Mouse (Mus musculus) heart, adult 9 months (tissue): ENCODE data around the gene Ccdc194.

Experiments used
- DNase-seq, 2 experiments: peaks; one replicate each; pipeline ENCODE4 v3.0.0; 2022; ENCODE audit warnings: low spot score in 2 of 2

The Ccdc194 gene

GRCm38 (mm10) chr8:71476099-71476940 lies 49.2 kb downstream of the Ccdc194 start:
- DNase-seq: peak; percentile 84 to 88

GRCm38 (mm10) chr8:71475702-71476075 lies 49.8 kb downstream of the Ccdc194 start:
- DNase-seq: no peak

- DNase-seq: no peak
These were observed 50.5 kb downstream of the Ccdc194 start for GRCm38 (mm10) chr8:71474785-71475701.

DNA sequence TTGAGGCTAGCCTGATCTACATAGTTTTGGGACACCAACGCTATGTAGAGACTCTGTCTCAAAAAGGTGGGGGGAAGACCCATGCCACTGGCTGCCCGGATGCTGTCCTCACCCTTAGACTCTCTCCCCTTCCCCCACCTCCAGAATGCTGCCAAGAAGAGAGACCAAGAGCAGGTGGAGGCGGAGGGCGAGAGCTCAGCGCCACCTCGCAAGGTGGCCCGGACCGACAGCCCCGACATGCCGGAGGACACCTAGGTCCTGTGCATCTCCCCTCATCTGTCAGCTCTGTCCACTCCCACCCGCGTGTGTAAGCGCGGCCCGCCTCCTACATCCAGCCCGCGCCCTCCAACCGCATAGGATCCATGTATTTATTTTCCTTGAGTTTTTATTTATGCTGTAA lies 51.2 kb downstream of the Ccdc194 start:
- DNase-seq: no peak

DNA sequence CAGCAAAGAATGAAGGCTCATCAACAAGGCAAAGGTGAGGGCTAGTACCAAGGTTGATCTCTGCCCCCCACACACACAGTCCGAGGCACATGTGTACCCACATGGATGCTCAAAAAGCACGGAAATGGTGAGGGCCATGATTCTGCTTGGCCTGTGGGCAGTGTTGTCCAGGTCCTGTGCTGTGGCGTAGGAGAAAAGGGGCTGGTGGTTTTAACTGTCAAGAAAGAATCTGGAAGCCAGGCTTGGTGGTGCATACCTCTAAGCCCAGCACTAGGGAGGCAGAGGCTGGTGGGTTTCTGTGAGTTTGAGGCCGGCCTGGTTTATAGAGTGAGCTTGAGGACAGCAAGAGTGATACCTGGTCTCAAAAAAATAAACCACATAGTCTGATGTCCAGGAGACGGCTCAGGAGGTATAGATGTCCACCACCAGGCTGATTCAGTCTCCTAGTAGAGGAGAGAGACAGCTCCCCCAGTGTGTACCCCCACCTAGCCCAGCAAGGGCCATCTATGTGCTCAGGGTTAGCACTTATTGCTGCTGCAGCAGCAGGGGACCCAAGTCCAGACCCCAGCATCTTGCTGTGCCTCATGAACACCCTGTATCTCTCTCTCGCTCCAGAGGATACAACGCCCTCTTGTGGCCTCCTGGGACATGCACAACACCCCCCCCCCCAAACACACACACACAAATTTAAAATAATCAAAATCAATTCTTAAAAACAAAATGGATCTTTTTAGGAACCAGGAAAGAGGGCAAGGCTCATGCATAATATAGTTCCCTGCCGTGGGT lies 52.7 kb downstream of the Ccdc194 start:
- no peak for DNase-seq

DNA sequence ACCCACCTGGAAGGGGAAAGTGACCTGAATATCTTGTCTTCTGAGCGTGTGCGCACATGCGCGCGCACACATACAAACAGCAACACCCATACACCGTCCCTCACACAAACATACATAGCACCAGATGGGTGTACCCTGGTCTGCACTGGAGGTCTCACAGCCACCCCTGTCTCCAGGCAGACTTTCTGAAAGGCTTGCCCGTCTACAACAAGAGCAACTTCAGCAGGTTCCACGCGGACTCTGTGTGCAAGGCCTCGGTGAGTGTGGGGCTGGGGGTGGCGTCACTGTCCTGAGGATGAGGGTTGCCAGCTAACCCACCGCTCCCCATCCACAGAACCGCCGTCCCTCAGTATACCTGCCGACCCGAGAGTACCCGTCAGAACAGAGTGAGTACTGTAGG lies 53.6 kb downstream of the Ccdc194 start:
- no peak for DNase-seq

DNA sequence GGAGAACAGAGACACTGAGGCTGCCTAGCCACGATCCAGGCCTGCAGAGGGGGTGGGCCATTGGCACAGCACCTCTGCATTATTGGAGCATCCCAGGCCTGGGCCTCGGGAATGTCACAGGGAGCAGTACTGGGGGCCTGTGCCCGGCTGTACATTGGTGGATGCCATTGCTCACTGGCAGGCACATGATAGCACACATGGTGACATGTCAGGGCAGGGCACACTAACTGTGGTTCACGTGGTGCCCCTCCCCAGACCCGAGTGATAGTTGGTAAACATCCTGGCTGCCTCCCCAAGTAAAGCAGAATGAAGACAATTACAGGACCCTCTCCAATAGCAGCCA lies 54.6 kb downstream of the Ccdc194 start:
- no peak for DNase-seq

- no peak for DNase-seq
These were observed 55.2 kb downstream of the Ccdc194 start for GRCm38 (mm10) chr8:71470146-71470912.
